Mouse (Mus musculus) adrenal gland, adult 8-10 months (tissue): ENCODE measurements around the gene Hnrnpab. TPM values are rescaled to one million over a fixed set of nuclear protein-coding genes. Genes with fewer than 3 reads are reported as not detected.
"Not testable (repeated sequence)": the region's sequence is repeated elsewhere in the genome, so short reads cannot be mapped to it uniquely, and the experiment has no call there.

ENCODE experiments used
- DNase-seq: peaks from one replicate; pipeline ENCODE4 v3.0.0; 2022
- total RNA-seq, 4 experiments: library from RNA; stranded (reverse); gene quantifications; 2 replicates each; pipeline ENCODE4 v1.2.4; 2022

The Hnrnpab gene
- total RNA-seq, 4 experiments from 2014 or later, result 219 to 321 (median 266) TPM

DNA sequence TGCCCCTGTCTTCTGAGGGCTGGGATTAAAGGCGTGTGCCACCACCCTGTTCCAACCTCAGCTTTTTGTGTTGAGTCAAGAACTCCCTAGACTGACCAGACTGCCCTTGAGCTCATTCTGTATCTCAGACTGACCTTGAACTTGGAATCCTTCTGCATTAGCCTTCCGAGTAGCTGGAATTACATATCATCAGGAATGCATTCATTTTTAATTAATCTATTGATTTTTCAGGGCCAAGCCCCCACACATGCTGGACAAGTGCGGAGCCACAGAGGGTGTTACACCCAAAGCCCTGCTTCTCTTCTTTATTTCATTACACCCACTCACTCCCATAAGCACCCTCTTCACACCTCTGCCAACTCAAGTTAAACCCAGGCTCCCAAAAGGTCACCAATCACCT is 27.1 kb upstream of the Hnrnpab start:
- no peak for DNase-seq

DNA sequence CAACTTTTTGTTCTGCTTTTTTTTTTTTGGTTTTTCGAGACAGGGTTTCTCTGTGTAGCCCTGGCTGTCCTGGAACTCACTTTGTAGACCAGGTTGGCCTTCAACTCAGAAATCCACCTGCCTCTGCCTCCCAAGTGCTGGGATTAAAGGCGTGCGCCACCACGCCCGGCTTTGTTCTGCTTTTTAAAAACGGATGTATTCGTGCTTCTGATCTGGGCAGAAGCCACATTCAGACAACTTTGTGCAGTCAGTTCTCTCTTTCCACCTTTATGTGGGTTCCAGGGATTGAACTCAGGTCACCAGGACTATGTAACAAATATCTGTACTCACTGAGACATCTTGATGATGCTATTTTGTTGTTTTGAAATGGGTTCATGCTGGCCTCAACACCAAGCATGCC is 26.6 kb upstream of the Hnrnpab start:
- DNase-seq, result not testable (repeated sequence)

DNA sequence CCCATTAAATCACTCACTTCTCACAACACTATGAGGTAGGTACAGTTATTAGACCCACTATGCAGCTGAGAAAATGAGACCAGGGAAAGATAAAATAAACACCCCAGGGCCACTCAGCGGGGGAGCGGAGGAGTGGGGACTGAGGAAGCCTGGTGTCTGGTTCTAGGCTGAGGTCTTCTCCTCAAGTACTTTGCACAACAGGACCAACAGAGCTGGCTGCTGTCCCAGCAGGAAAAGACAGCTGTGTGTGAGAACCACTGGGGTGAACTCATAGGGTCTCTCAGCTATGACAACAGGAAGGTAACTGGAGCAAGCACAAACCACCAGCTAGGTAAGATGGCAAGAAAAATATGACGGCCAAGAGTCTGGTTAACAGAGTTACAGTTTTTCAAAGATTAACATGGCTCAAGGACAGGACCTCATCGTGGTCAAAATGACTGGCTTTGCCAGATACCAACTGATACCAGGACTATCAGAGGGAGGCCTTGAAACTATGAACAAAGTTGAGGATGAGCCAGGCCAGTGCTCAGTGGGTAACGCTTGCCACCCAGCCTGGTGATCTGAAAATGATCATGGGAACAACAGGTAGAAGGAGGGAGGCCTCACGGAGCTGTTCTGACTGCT is 25.6 kb upstream of the Hnrnpab start:
- DNase-seq, result no peak

DNA sequence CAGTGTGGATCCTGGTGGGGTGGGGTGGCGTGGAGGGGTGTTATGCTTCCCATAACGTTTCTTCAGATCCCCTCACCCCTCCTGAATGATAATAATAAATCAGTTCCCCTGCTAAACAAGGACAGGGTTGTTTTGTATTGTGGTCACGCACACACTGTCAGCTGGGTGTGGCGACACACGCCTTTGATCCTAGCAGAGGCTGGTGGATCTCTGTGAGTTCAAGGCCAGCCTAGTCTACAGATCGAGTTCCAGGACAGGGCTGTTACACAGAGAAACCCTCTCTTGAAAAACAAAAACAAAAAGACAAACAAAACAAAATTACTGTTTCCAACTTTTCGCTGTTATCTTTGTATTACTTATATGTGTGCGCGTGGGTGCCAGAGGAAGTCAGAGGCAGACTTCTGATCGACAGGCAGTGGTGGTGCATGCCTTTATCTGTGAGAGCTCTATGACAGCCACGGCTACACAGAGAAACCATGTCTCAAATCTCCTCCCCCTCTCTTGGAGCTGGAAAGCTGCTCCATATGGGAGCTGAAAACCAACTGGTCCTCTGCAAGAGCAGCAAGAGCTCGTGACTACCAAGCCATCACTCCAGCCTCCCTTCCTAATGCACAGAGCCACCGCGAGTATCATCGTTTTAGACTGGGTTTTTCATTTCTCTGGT is 23.1 kb upstream of the Hnrnpab start:
- no peak for DNase-seq

DNA sequence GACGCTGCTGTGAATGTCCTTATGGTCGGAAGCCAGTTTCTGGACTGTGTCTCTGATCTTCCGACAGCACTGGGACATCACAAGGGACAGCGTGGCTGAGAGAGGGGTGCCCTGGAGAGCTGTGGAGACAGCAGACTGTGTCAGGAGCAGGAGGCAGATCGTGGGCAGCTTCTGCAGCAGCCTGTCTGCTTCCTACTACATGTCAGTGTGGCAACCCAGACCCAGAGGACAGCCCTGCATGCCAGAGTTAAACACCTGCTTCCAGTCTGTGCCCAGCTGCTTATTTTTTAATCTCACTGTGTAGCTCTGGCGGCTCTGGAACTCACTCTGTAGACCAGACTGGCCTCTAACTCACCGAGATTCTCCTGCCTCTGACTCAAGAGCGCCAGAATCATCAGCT is 21.3 kb upstream of the Hnrnpab start:
- DNase-seq, result no peak

DNA sequence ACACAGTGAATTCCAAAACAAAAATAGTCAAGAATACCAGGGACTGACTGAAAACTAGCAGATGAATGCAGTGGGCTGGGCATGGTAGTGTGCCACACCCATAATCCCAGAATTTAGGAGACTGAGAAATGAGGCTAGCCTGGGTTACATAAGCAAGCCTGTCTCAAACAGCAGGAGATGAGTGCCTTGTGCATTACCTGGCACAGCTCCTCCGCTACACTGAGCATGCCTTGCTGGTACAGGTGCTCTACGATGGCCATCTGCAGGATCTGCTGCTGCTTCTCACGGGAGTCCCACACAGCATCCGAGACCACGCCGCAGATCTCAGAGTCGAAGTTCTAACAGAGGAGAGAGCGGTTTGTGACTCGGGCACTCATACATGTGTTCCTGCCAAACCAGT is 20.8 kb upstream of the Hnrnpab start:
- no peak for DNase-seq

DNA sequence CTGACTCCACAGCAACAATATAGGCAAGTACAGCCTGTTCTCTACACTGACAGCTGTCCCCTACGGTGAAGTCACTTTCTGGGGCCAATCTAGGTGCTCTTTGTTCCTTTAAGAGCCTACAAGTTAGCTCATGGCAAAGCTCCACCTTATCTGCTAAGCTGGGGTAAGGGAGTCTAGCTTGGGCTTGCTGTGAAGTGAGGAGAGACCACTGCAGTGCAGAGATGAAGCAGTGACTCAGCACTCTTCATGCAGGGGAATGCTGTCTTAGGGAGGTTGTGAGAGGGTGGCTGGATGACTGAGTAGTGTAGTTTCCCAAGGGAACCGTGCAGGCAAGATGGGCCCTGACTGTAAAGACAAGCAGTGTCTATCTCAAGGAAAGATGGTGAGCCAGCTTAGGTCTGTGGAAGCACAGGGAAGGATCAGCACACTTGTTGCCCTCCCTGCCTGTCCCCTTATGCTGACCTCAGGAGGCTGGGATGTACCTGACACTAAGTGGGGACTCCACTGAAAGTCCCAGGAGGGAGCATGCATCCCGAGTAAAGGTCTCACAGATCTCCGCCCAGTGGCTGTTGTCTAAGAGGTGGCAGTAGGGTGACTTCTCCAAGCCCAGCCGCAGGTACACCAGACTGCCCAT is 18.7 kb upstream of the Hnrnpab start:
- DNase-seq, result no peak

DNA sequence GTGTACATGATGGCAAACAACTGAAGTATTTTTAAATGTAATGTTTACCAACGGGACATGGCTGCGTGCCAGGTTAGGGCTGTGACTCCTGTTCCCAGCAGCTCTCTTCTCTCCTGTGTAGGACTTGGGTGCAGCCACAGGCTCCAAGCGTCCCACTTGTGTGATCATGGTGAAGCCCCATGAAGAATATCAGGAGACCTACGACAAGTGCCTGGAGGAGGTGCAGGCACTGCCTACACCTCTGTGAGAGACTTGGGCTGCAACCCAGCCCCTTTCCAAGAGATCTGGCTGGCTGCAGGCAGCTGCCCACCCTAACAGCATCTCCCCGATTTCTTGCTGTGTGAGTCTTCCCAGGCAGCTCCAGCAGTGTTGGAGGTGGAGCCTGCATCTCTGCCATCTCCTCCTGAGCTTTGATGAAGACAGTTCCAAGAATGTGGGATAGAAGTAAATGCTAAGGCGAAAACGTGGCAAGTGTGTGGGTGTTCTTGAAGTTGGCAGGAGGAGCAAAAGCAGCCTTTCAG is 16.4 kb upstream of the Hnrnpab start:
- DNase-seq, result no peak

DNA sequence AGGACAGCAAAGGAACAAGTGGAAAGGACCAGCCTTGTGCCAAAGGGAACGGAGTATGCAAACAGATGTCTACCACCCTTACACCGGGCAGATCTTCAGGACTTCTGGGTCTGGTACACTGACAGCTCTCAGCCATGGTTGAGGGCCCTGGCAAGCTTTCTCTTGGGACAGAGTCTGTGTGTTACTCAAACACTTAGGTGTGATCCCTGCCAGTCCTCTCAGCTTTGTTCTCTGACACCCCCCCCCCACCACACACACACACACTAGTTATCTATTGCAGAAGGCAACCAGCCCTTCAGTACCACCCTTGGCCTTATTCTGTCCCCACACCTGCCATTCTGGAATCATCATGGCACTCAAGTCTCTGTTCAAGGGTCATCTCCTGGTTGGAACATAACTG is 15.1 kb upstream of the Hnrnpab start:
- DNase-seq, result no peak

DNA sequence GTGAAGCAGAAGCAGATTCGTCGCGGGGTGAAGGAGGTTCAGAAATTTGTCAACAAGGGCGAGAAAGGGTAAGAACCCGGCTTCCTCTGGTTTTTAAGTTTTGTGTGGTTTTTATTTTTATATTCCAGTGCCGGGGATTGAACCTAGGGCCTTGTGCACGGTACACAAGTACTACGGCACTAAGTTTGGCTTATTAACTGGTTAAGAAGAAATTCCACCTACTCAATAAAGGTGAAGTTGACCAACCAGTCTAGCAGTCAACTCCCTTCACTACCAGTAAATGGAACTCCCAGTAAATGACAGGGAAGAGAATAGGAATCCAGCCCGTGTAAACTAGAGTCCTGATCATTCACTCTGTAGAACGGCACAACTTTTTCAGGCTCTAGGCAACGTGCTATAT is 13.4 kb upstream of the Hnrnpab start:
- DNase-seq, result no peak

DNA sequence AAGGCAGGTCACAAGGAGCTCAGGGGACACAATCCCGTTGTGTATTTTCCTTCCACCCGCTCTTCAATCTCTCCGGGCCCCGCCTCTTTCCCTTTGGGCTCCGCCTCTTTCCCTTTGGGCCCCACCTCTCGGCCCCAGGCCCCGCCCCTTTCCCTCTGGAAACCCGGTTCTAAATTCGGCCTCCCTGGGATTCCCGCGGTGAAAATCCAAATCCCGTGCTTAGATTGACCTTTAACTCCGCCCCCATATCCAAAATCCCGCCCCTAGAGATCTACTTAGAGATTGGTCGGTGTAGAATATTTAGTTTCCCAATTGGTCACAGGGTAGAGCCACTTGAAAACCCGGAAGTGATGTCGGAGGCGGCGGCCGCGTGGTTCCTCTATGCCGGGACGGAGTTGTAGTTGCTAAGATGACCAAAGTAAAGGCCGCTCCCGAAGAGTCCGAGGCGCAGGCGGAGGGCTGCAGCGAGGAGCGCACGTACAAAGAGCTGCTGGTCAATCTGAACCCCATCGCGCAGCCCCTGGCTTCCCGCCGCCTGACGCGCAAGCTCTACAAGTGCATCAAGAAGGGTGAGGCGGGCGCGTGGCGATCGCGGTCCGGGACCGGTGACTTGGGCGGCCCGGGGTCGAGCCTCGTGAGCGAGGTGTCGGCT is 12.9 kb upstream of the Hnrnpab start, which contains the start of gene Nhp2:
Nhp2 (plus strand) TSS at position 327 of the 652 bp plus-strand sequence.
- DNase-seq, result peak; percentile 97

DNA sequence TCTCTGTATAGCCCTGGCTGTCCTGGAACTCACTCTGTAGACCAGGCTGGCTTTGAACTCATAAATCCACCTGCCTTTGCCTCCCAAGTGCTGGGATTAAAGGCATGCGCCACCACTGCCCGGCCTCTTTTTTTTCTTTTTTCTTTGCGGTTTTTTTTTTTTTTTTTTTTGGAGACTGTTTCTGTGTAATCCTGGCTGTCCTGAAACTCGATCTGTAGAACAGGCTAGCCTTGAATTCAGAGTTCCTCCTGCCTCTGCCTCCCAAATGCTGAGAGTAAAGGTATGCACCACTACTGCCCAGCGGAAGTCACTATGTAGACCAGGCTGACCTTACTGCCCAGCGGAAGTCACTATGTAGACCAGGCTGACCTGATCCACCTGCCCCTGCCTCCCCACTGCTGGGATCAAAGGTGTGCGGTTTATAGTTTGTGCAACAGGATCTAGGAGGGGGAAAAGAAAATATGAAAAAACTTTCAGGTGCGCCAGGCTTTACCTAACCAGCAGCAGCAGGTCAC is 12.3 kb upstream of the Hnrnpab start:
- DNase-seq, result no peak

DNA sequence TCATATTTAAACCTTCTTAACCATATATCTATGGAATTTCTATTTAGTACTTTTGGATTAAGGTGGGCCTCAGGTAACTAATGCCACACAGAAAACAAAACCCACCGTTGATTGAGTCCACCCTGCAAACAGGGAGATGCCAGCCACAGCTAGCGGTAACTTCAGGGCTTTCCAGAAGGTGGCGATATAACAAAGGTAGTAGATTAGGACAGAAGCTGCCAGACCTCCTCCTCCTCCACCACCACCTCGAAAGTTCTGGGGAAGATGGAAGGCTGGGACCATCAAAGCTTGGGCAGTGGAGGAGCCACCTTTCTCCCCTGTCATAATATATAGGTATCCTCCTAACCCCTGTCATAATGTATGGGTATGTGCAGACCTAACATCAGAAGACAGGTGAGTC is 11.0 kb upstream of the Hnrnpab start:
- no peak for DNase-seq

DNA sequence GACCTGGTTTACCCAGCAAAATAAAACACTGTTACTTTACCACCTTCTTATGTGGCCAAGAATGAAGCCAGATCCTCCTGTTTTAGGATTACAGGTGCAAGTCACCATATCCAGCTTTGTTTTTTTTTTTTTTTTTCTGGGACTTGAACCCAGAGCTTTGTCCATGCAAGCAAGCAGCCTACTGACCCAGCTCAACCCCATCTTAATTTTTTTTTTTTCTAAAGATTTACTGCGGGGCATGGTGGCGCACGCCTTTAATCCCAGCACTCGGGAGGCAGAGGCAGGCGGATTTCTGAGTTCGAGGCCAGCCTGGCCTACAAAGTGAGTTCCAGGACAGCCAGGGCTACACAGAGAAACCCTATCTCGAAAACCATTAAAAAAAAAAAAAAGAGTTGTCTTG is 9.5 kb upstream of the Hnrnpab start:
- DNase-seq, result not testable (repeated sequence)

DNA sequence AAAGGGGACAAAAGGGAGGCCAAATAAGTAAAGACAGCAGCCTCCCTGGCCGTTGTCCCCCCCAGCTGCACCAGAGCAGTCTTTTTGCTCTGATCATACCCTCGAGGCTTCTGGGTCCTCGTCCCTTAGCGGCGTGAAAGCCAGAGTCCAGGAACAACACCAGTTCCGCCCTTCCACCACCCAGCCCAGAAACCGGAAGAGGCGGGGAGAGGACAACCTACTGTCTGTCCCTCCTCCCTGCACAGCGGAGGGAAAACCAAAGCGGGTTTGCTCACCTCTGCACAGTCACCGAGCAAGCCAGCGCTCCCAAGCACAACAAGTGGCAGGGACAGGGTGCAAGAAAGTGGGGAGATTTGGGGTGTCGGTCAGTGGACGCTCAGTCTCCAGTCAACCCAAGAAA is 9.0 kb upstream of the Hnrnpab start:
- peak; percentile 78 for DNase-seq

DNA sequence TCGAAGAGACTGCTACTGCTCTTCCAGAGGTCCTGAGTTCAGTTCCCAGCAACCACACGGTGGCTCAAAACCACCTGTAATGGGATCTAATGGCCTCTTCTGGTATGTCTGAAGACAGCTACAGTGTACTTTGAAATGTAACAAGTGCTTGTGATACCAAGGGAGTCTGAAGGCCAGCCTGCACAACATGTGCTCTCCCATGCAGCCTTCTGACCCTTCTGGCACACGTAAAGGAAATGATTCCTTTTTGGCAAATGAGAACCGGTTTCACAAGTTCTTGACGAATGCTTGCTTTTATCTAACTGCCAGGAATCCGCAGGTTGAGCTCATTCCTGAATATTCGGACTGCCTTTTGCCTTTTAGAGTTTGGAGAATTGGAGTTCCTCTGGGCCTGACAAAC is 8.5 kb upstream of the Hnrnpab start:
- no peak for DNase-seq

DNA sequence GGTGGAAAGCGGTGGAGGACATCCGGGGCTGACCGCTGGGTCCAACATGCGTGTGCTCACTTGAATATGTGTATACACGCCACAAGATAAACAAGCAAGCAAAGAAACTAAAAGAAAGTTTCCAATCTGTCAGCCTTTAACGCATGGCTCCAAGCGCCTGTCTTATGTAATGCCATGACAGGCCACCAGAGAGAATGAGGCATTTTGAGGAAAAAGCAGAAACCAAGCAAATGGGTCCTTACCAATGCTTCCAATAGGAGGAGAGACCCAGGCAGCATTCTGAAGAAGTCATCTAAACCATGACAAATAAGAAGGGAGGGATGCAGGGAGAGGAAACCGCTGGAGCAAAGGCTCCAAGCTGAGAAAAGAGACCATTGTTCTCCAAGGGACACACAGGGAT is 7.6 kb upstream of the Hnrnpab start:
- DNase-seq, result no peak

DNA sequence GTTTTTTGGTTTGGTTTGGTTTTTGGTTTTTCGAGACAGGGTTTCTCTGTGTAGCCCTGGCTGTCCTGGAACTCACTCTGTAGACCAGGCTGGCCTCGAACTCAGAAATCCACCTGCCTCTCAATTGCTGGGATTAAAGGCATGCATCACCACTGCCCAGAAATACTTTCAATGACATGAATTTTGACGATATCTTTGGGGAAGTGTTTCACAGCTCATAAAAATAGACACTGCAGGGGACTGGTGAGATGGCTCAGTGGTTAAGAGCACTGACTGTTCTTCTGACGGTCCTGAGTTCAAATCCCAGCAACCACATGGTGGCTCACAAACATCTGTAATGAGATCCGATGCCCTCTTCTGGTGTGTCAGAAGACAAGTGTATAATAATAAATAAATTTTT is 3.3 kb upstream of the Hnrnpab start:
- DNase-seq, result not testable (repeated sequence)

DNA sequence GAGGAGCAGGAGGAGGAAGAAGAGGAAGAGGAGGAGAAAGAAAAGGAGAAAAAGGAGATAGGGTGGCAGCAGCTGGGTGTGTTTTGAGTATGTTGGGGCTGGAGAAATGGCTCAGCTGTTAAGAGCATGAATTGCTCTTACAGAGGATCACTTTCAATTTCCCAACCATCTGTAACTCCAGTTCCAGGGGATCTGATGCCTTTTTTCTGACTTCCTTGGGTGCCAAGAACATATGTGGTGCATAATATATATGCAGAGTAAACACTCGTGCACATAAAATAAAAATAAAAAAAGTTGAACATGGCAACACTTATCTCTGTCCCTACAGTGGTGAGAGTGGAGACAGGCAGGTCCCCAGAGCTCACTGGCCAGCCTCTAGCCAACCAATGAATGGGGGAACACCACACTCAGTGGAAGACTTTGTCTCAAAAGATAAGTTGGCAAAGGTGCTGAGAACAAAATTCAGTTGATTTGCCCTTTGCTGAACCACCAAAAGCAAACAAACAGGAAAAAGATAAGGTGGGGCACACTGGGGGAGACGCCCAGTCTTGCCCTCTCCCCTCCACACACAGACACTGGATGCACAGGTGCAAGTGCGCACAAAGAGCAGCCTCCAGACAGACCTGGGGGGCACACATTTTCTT is 2.7 kb upstream of the Hnrnpab start:
- DNase-seq, result no peak

DNA sequence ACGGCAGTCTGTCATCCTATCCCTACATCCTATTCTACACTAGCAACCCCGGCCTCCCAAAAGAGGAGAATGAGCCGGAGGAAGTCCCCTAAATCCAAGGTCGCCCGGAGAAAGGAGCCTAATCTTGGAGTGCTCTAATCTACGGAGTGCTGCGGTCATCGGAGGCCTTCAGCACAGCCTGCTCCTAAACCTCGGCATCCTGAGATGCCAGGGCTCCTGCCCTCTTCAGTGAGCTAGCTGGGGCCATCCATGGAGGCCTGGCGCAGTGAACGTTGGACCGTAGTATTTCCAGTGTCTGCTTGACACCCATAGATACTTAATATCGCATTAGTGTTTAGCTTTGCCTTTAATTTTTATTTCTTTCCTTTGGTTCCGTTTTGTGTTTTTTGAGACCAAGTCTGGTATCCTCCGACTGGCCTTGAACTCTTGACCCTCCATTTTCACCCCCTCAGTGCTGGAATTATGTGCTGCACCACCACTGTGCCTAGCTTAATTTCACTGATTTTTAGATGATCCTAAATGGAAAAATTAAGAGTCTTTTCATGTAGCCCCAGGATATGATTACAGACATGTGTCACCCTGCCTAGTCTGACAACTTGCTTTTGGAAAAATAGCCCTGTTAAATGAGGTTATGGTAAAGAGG is 570 bp upstream of the Hnrnpab start:
- DNase-seq, result no peak

DNA sequence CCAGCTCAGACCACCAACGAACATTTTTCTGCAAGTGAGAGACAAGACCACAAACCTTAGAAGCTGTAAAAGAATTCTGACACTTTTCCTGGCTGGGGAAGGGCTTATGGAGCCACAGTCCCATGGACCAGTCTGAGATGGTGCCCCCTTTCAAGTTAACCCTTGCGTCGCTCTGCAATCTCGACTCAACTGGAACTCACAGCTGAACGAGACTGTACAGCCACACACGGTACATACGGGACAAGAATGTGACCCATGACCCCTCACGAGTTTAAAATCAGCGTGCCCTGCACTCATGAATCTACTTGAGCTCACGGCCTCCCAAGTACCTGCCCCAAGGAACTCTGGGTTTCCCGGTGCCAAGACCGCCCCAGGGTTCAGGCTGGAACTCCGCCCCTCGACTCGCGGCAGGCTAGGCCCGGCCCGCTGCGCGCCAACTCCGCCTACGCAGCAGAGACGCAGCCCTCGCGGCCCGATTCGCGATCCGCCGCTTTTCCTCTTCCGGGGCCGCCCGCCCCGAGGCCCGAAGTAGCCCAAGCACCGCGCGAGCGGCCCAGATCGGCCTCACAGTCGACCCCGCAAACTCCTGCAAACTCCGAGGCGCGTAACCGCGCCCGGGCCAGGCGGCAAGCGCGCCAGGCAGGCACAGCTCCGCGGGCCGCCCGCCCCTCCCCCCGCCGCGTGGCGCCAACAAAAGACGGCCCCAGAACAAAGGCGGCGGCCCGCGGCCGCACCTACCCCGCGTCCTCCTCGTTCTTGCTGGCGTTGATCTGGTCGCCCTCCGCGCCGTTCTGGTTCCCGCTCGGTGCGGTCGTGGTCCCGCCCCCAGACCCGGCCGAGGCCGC is 823 bp downstream of the Hnrnpab start:
- peak; percentile 88 for DNase-seq
